Mouse (Mus musculus) ovary, postnatal 10 days (tissue): ENCODE data around the gene Spryd4.
"Not testable (repeated sequence)": the region's sequence is repeated elsewhere in the genome, so short reads cannot be mapped to it uniquely, and the experiment has no call there.

ENCODE experiments used
- DNase-seq: peaks from one replicate; pipeline ENCODE4 v3.0.0; 2022; ENCODE audit warnings: low spot score

Spryd4 gene

GRCm38 (mm10) chr10:128225538-128225937 lies 13.9 kb upstream of the Spryd4 start, which contains the start of gene Mip:
Gene Mip, plus strand, starts transcription at chr10:128225838.
- DNase-seq: no peak

- DNase-seq: no peak
Observed at GRCm38 (mm10) chr10:128225064-128225463, 13.5 kb upstream of the Spryd4 start.

GRCm38 (mm10) chr10:128221533-128222286 lies 10.1 kb upstream of the Spryd4 start:
- no peak for DNase-seq

DNA sequence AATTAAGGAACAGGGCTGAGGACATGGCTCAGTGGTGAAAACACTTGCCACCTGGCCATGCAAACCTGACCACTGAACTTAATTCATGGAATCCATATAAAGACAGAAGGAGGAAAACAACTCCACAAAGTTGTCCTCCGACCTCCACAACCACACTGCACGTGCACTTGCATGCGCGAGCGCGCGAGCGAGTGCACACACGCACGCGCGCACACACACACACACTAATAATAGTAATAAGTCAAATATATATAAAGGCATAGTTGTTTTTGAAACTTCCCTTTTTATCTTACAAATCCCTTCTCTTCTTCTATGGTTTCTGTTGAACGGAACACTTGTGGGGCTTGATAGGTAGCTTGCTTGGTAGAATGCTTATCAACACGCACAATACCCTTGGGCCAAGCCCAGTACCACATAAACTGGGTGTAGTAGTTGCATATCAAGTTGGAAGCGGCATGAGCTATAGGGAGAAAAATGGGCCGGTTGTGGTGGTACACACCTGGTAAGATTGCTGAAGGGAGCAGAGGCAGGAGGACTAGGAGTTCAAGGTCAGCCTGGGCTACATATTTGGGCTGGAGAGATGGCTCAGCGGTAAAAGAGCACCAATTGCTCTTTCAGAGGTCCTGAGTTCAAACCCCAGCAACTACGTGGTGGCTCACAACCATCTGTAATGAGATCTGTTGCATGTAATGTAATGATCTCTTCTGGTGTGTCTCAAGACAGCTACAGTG lies 6.9 kb upstream of the Spryd4 start:
- DNase-seq: no peak

DNA sequence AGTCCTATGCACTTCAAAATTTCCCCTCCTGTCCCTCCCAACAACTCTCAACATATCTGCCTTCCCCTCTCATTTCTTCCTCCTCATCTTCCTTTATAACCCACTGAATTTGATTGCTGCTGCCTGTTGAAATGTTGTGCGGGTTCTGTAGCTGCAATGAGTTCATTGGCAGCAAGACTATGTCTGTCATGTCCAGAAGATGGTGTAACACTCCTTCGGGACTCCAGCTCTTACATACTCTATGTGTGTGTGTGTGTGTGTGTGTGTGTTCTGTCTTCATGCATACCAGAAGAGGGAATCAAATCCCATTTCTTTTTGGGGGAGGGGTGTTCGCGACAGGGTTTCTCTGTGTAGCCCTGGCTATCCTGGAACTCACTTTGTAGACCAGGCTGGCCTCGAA lies 3.4 kb upstream of the Spryd4 start:
- no peak for DNase-seq

- not testable (repeated sequence) for DNase-seq
Observed at GRCm38 (mm10) chr10:128214112-128214511, 2.5 kb upstream of the Spryd4 start.

DNA sequence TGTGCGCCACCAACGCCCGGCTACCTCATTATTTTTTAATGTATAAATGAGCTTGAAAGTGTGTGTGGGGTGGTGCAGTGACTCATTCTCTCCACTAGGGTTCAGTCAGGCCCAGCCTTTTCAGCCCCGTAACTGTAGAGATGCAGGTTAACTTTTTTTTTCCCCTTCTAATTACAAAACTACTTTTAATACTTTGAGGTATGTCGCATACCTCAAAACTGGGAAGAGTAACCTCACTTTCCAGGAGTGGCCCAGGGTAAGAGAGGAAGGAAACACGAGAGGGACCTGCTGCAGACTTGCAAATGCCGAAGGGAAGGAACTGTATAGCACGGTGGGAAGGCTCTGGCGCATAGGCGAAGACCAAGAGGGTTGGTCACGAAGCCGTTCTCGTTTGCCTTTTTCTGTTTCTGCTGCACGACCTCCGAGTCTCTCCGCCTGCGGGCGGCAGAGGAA lies 1.3 kb upstream of the Spryd4 start:
- peak; percentile 6 for DNase-seq

DNA sequence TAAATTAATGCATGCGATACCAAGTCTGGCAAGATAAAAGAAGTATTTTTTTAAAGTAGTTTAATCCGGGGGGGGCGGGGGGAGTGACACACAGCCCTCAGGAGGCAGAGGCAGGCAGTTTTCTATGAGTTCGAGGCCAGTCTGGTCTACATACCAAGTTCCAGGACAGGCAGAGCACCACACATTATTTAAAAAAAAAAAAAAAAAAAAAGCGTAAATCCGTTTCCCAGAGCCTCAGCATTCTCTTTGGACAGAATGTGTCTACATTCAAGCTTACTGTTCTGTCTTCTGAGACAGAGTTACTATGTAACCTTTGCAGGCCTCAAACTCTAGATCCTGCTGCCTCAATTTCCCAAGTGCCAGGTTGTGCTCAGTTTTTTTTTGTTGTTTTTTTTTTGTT lies 541 bp upstream of the Spryd4 start:
- DNase-seq: no peak

- DNase-seq: no peak
Observed at GRCm38 (mm10) chr10:128210954-128211353, 653 bp downstream of the Spryd4 start.

- DNase-seq: no peak
Observed at GRCm38 (mm10) chr10:128210131-128210530, 1.5 kb downstream of the Spryd4 start.

- no peak for DNase-seq
Observed at GRCm38 (mm10) chr10:128209311-128210009, 2.1 kb downstream of the Spryd4 start.

DNA sequence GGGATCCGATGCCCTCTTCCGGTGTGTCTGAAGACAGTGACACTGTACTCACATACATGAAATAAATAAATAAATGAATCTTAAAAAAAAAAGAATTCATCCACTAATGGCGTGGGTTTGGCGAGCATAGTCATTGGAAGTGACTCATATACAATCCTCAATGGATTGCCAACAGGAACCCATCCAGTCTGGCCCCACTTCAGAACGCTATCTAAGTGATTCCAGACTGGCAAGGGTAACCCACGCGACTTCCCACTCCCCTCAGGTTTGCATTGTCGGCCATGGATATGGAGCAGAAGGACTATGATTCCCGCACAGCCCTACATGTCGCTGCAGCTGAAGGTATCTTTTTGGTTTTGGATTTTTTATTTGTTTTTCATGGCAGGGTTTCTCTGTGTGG lies 3.3 kb downstream of the Spryd4 start:
- no peak for DNase-seq

- DNase-seq: no peak
Observed at GRCm38 (mm10) chr10:128204941-128205340, 6.7 kb downstream of the Spryd4 start.

- DNase-seq: no peak
Observed at GRCm38 (mm10) chr10:128201856-128202255, 9.8 kb downstream of the Spryd4 start.

DNA sequence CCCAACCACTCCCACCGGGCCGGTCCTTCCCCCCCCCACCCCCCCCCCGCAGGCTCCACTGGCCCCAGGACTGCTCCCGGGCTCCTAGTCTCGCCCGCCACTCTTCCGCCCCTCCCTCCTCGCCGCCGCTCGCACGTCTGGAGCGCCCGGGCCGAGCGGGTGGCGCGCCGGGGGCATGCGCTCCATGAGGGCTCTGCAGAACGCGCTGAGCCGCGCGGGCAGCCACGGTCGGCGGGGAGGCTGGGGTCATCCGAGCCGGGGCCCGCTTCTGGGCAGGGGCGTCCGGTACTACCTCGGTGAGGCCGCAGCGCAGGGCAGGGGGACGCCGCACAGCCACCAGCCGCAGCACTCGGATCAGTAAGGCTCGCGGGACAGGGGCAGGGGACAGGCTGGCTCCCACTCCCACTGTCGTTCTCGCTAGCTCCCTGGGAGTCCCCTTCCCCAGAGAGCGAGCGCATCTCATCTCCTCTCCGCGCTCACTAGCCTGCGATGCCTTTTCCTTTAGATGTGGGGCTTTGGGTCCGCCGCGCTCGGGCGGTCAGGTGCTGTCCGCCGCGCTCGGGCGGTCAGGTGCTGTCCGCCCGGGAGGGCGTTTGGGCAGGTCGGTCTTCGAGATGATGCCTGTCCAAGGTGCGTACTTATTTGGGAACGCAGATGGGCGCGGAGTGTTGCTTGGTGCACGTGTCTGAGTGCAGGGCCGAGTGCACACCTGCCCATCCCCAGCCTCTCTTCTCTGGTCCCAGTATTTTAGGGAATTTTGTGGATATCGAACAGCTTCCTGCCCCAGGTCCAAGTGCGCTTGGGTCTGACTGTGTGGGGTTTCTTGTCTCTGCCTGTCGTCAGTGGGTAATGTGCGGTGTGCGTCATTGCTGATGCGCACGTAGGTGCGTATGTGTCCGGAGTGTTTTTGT lies 16.8 kb downstream of the Spryd4 start:
- DNase-seq: peak; percentile 16

- DNase-seq: peak; percentile 91
Observed at GRCm38 (mm10) chr10:128194024-128194550, 17.5 kb downstream of the Spryd4 start, which contains the start of gene Gls2. Gene Gls2, plus strand, starts transcription at chr10:128194457.

DNA sequence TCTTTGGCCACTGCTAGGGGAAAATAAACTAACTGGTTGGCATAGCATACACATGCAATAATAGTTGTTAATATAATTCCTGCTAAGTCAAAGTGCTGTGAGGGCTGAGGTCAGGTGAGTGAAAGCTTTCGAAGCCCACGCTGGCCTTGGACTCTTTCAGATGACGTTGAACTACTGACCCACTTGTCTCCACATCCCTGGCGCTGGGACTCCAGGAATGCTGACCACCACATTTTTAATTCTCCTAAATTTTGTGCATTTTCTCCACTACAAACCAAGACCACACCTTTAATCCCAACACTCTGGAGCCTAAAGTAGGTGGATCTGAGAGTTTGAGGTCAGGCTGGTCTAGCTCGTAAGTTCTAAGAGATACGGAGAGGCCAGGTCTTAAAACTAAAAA lies 18.5 kb downstream of the Spryd4 start:
- DNase-seq: no peak

- DNase-seq: not testable (repeated sequence)
Observed at GRCm38 (mm10) chr10:128192030-128192766, 19.4 kb downstream of the Spryd4 start.

- DNase-seq: no peak
Observed at GRCm38 (mm10) chr10:128191472-128191871, 20.1 kb downstream of the Spryd4 start.

- DNase-seq: peak; percentile 45
Observed at GRCm38 (mm10) chr10:128188242-128188877, 23.2 kb downstream of the Spryd4 start.
